Mouse (Mus musculus) layer of hippocampus, postnatal 14 days (tissue): ENCODE results near the gene Rtp2. TPM values are rescaled to one million over a fixed set of nuclear protein-coding genes. Genes with fewer than 3 reads are reported as not detected.
"Not testable (repeated sequence)": the region's sequence is repeated elsewhere in the genome, so short reads cannot be mapped to it uniquely, and the experiment has no call there.

Experiments used
- DNase-seq, 2 experiments: peaks; one replicate each; pipeline ENCODE4 v3.0.0; 2021 to 2022; ENCODE audit warnings: low spot score in 2 of 2, mixed read lengths in 1 of 2
- total RNA-seq, 2 experiments: library from RNA; stranded (reverse); gene quantifications; 2 replicates each; pipeline ENCODE4 v1.2.3; 2021

Gene Rtp2
- total RNA-seq, 2 experiments from 2014 or later = 0.36 to 0.65 TPM

GRCm38 (mm10) chr16:23952101-23952727, 20.0 kb upstream of the Rtp2 start:
- no peak for DNase-seq

GRCm38 (mm10) chr16:23947654-23948053, 15.5 kb upstream of the Rtp2 start:
- no peak for DNase-seq

- DNase-seq = no peak
Measured at GRCm38 (mm10) chr16:23944801-23945200, 12.6 kb upstream of the Rtp2 start.

GRCm38 (mm10) chr16:23934397-23934796, 2.2 kb upstream of the Rtp2 start:
- DNase-seq = no peak

GRCm38 (mm10) chr16:23931275-23931674, 919 bp downstream of the Rtp2 start:
- DNase-seq = no peak

GRCm38 (mm10) chr16:23930426-23931073, 1.6 kb downstream of the Rtp2 start:
- DNase-seq = peak in 1 of 2 experiments; percentile 12

GRCm38 (mm10) chr16:23927301-23928114, 4.7 kb downstream of the Rtp2 start:
- no peak for DNase-seq

- no peak for DNase-seq
Measured at GRCm38 (mm10) chr16:23922906-23923305, 9.3 kb downstream of the Rtp2 start.

- no peak for DNase-seq
Measured at GRCm38 (mm10) chr16:23921697-23922096, 10.5 kb downstream of the Rtp2 start.

- DNase-seq = no peak
Measured at GRCm38 (mm10) chr16:23919418-23919817, 12.8 kb downstream of the Rtp2 start.

- DNase-seq = no peak
Measured at GRCm38 (mm10) chr16:23913401-23913800, 18.8 kb downstream of the Rtp2 start.

- no peak for DNase-seq
Measured at GRCm38 (mm10) chr16:23912741-23913140, 19.5 kb downstream of the Rtp2 start.

GRCm38 (mm10) chr16:23909015-23909354, 23.2 kb downstream of the Rtp2 start:
- not testable (repeated sequence) for DNase-seq

GRCm38 (mm10) chr16:23908076-23909014, 23.8 kb downstream of the Rtp2 start:
- not testable (repeated sequence) for DNase-seq

- not testable (repeated sequence) for DNase-seq
Measured at GRCm38 (mm10) chr16:23906586-23906985, 25.6 kb downstream of the Rtp2 start.

GRCm38 (mm10) chr16:23901411-23901810, 30.8 kb downstream of the Rtp2 start:
- DNase-seq = no peak

GRCm38 (mm10) chr16:23900061-23900460, 32.1 kb downstream of the Rtp2 start:
- DNase-seq = peak; percentile 37 to 74

GRCm38 (mm10) chr16:23898840-23899239, 33.4 kb downstream of the Rtp2 start:
- peak; percentile 80 to 86 for DNase-seq

- DNase-seq = peak; percentile 76 to 82
Measured at GRCm38 (mm10) chr16:23897984-23898586, 34.1 kb downstream of the Rtp2 start.

GRCm38 (mm10) chr16:23897486-23897885, 34.7 kb downstream of the Rtp2 start:
- no peak for DNase-seq

- DNase-seq = no peak
Measured at GRCm38 (mm10) chr16:23895135-23895534, 37.1 kb downstream of the Rtp2 start.
